Mouse (Mus musculus) embryonic facial prominence, embryonic 13.5 days (tissue): ENCODE measurements at regions not wholly inside any gene's neighbourhood (a gene's known extent, or its start where the extent isn't known, plus 50 kb on each side); places are given as distances from the start of the nearest gene placed in this dataset.

Source experiments
- ATAC-seq: fragments of 200-750 bp; cut with Nextera tagmentation; 2 replicates; pipeline ENCODE4 v1.8.0; 2017; ENCODE audit warnings: low read depth; ENCODE audit not compliant: insufficient number of reproducible peaks, insufficient read depth, low FRiP score, low TSS enrichment
- H3K27ac ChIP-seq: fragments of 300-500 bp; sonication (generic); 2 replicates; pipeline ENCODE4 v1.5.1; 2015; ENCODE audit warnings: moderate library complexity, mild to moderate bottlenecking, inconsistent platforms
- H3K27me3 ChIP-seq: fragments of 300-500 bp; sonication (generic); 2 replicates; pipeline ENCODE4 v1.6.1; 2015; ENCODE audit warnings: mild to moderate bottlenecking, inconsistent platforms
- H3K36me3 ChIP-seq: fragments of 300-500 bp; sonication (generic); 2 replicates; pipeline ENCODE4 v1.6.1; 2015; ENCODE audit warnings: mild to moderate bottlenecking, inconsistent platforms
- H3K4me1 ChIP-seq: fragments of 300-500 bp; sonication (generic); 2 replicates; pipeline ENCODE4 v1.6.1; 2015; ENCODE audit warnings: inconsistent platforms
- H3K4me2 ChIP-seq: fragments of 300-500 bp; sonication (generic); 2 replicates; pipeline ENCODE4 v1.6.1; 2015; ENCODE audit warnings: moderate library complexity, mild to moderate bottlenecking, inconsistent platforms
- H3K4me3 ChIP-seq: fragments of 300-500 bp; sonication (generic); 2 replicates; pipeline ENCODE4 v1.5.1; 2015; ENCODE audit warnings: mild to moderate bottlenecking, inconsistent platforms
- H3K9ac ChIP-seq: fragments of 300-500 bp; sonication (generic); 2 replicates; pipeline ENCODE4 v1.6.1; 2015; ENCODE audit warnings: mild to moderate bottlenecking, inconsistent platforms
- H3K9me3 ChIP-seq: fragments of 300-500 bp; sonication (generic); 2 replicates; pipeline ENCODE4 v1.6.1; 2016; ENCODE audit warnings: inconsistent platforms
- WGBS: fragments of 180-500 bp; shearing (Covaris S2); methylation state at CpG from one replicate; pipeline ENCODE4 v1.1.7; 2015; ENCODE audit warnings: mixed read lengths; 5-methylcytosine and 5-hydroxymethylcytosine counted together

GRCm38 (mm10) chr4:66524456-66524855 is 120.0 kb upstream of the Astn2 start:
- Histone ChIP-seq H3K9me3 (no peaks in the 10 kb centered on the region), H3K27ac (no peak overlapping the region), H3K4me2 (no peak overlapping the region), H3K4me3 (no peak overlapping the region), H3K36me3 (no peaks in the 10 kb centered on the region), H3K9ac (no peak overlapping the region), H3K4me1 (no peaks in the 10 kb centered on the region), H3K27me3 (no peaks in the 10 kb centered on the region)
- 46% methylated on average over 5 of the region's 5 CpGs for WGBS
- ATAC-seq = no peak

DNA sequence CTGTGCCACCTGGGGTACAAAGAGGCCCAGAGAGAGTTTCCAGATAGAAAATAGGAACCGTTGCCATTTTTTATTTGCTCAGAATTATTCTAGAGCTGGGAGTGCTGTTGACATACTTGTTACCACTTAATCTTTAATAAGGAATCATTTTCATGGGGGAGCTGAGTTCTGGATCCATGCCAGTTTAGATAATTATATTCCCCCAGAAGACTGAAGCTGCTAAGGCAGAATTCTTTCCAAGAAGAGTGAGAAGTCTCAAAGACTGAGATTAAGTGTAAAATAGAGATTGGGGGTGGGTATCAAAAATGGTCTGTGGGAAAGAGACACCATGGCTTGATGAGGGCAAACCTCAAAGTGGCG is 119.5 kb upstream of the Astn2 start:
- no peak for ATAC-seq
- H3K27ac ChIP-seq = no peak overlapping the region
- no peaks in the 10 kb centered on the region for H3K9me3 ChIP-seq
- no peaks in the 10 kb centered on the region for H3K36me3 ChIP-seq
- no peaks in the 10 kb centered on the region for H3K27me3 ChIP-seq
- no peaks in the 10 kb centered on the region for H3K4me1 ChIP-seq
- H3K4me3 ChIP-seq = no peak overlapping the region
- WGBS = 74% methylated on average over 2 of the region's 2 CpGs
- no peak overlapping the region for H3K9ac ChIP-seq
- no peak overlapping the region for H3K4me2 ChIP-seq

GRCm38 (mm10) chr4:66523238-66523885 is 119.0 kb upstream of the Astn2 start:
- Histone ChIP-seq H3K9ac (no peak overlapping the region), H3K4me3 (no peak overlapping the region), H3K4me2 (no peak overlapping the region), H3K9me3 (no peaks in the 10 kb centered on the region), H3K36me3 (no peaks in the 10 kb centered on the region), H3K4me1 (no peaks in the 10 kb centered on the region), H3K27me3 (no peaks in the 10 kb centered on the region), H3K27ac (no peak overlapping the region)
- no peak for ATAC-seq
- WGBS = 39% methylated on average over 8 of the region's 8 CpGs

DNA sequence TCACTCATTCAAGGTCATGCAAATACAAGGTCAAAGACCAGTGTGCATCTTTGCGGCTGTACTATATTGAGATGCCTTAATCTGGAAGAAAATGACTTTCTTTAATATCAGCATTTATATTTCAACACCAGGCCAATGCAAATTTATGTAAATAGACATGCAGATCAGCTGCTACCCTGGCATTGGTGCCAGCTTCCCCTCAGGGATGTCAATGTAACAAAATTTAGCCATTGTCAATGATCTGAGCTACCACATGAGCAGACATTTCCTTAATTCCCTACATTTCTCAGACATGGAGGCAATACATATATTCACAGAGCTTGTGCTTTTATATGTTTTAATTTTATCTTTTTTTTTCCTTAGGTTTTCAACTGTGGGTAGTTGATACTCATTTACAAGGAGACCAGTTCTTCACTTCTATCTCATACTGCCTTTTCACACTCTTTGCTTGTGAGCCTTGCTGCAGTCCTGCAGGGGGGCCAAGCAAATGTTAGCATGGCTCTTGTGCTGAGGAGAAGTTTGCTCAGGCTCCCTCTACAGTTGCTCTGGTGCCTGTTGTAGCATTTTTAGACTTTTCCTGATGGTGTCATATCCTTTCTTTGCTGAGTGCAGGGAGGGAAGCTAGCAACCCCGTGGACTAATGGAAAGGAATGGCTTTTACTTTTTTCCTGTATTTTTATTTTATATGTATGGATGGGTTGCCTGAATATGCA is 117.8 kb upstream of the Astn2 start:
- H3K4me3 ChIP-seq = no peak overlapping the region
- no peak overlapping the region for H3K9ac ChIP-seq
- H3K4me1 ChIP-seq = no peaks in the 10 kb centered on the region
- H3K27me3 ChIP-seq = no peaks in the 10 kb centered on the region
- WGBS = 89% methylated on average over 2 of the region's 2 CpGs
- no peaks in the 10 kb centered on the region for H3K9me3 ChIP-seq
- H3K4me2 ChIP-seq = no peak overlapping the region
- no peak overlapping the region for H3K27ac ChIP-seq
- no peak for ATAC-seq
- H3K36me3 ChIP-seq = no peaks in the 10 kb centered on the region

DNA sequence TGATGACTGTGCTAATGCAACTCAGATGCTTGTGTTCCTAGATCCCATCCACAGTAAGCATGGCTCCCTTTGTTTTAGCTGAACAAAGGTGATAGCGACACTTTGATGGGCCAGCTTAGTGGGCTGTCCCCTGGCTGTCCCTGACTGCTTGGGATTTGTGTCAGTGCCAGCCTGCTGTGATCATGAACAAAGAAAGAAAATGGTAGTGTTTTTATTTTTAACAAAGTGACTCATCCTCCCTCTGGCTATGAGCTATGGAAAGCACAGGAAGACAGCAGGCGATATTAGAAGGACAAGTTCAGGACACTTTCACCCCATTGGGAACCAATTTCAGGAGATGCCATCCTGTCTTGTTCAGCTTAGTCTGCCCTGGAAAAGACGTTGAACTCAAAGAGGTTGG is 116.4 kb upstream of the Astn2 start:
- no peak overlapping the region for H3K9ac ChIP-seq
- H3K4me2 ChIP-seq = no peak overlapping the region
- no peak for ATAC-seq
- H3K9me3 ChIP-seq = no peaks in the 10 kb centered on the region
- no peaks in the 10 kb centered on the region for H3K36me3 ChIP-seq
- no peak overlapping the region for H3K27ac ChIP-seq
- no peaks in the 10 kb centered on the region for H3K27me3 ChIP-seq
- H3K4me3 ChIP-seq = no peak overlapping the region
- H3K4me1 ChIP-seq = no peaks in the 10 kb centered on the region
- whole genome bisulfite sequencing = 63% methylated on average over 3 of the region's 3 CpGs

DNA sequence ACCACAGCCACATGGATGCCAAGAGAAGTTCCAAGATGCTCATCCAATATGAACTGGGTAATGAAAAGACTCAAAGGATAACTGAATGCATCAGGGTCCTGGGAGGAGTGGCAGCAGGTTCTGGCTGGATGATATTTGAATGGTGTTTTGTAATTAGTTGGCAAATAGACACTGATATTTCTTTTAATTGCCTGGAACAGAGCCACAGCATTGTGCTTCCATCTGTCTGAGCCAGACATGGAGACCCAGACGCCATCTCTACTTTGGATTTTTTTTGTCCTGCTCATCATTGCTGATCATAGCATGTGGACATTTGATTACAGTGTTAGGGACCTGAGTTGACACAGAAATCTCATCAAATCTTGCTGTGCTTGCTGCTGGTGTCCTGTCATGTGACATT is 111.4 kb upstream of the Astn2 start:
- Histone ChIP-seq H3K4me2 (no peak overlapping the region), H3K9ac (no peak overlapping the region), H3K4me3 (no peak overlapping the region), H3K36me3 (no peaks in the 10 kb centered on the region), H3K27me3 (no peaks in the 10 kb centered on the region), H3K9me3 (no peaks in the 10 kb centered on the region), H3K27ac (no peak overlapping the region), H3K4me1 (no peaks in the 10 kb centered on the region)
- no peak for ATAC-seq
- whole genome bisulfite sequencing = 81% methylated on average over 1 of the region's 1 CpGs

- Histone ChIP-seq H3K9me3 (no peaks in the 10 kb centered on the region), H3K9ac (no peak overlapping the region), H3K4me1 (0 out of 2 replicates have a peak, but pooled peaks cover 6% of the 10 kb centered on the region), H3K4me2 (no peak overlapping the region), H3K27ac (no peak overlapping the region), H3K36me3 (no peaks in the 10 kb centered on the region), H3K27me3 (no peaks in the 10 kb centered on the region), H3K4me3 (no peak overlapping the region)
- ATAC-seq = no peak
- WGBS = 70% methylated on average over 6 of the region's 6 CpGs
Measured at GRCm38 (mm10) chr4:66483496-66483895, 79.1 kb upstream of the Astn2 start.

DNA sequence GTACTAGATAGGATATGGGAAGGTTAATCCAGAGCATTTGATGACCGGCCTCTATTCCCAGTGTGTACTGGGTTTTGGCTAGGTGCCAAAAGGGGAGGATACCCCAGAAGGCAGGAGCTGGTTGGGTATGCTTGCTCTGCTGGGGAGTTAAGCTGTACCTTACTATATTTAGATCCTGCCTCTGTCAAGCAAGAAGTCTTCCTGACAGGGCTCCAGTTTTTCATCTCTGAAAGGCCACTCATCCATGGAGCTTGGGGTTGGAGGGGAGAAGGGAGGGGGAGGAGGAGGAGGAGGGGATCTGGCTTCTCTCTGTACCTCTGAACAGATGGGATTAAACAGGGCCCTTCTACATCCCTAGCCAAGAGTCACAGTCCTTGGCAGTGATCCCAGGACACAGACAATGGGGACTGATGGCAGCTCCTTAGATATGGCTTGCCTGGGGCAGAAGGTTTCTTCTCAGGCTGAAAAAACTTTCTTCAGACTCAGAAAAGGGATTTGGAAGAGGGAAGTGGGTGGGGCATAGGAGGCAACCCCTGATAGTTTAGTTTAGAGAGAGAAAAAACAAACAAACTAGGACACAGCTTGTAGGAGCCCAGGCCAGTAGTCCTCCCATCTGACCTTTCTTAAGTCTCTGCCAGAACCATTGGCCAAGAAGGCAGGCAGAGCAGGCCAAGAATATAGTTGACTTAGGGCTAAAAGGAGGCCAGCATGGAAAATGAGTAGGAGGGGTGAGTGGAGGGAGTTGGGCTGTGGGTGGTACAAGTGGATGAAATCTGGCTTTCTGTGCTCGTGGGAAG is 78.3 kb upstream of the Astn2 start:
- Histone ChIP-seq H3K4me1 (0 out of 2 replicates have a peak, but pooled peaks cover 6% of the 10 kb centered on the region), H3K4me3 (no peak overlapping the region), H3K36me3 (no peaks in the 10 kb centered on the region), H3K27me3 (no peaks in the 10 kb centered on the region), H3K27ac (no peak overlapping the region), H3K9me3 (no peaks in the 10 kb centered on the region), H3K9ac (no peak overlapping the region), H3K4me2 (no peak overlapping the region)
- ATAC-seq = peak; percentile 72; the same call in 1 of the 2 replicates
- 40% methylated on average over 2 of the region's 2 CpGs for WGBS

- WGBS = 82% methylated on average over 8 of the region's 8 CpGs
- Histone ChIP-seq H3K4me2 (no peak overlapping the region), H3K9ac (no peak overlapping the region), H3K4me1 (0 out of 2 replicates have a peak, but pooled peaks cover 6% of the 10 kb centered on the region), H3K36me3 (no peaks in the 10 kb centered on the region), H3K9me3 (no peaks in the 10 kb centered on the region), H3K4me3 (no peak overlapping the region), H3K27ac (no peak overlapping the region), H3K27me3 (no peaks in the 10 kb centered on the region)
- ATAC-seq = no peak
Measured at GRCm38 (mm10) chr4:66478601-66479217, 74.3 kb upstream of the Astn2 start.
